Mouse (Mus musculus) liver, postnatal 0 days (tissue): ENCODE results near the gene Med8.

ENCODE experiments used
- CTCF ChIP-seq: sonication (generic); IDR thresholded peaks from 2 replicates; pipeline ENCODE4 v1.5.1; 2016; ENCODE audit warnings: antibody characterized with exemption, low read depth
- EP300 ChIP-seq: IDR thresholded peaks from 2 replicates; pipeline ENCODE4 v1.6.1; 2016; ENCODE audit warnings: antibody characterized with exemption, low read depth, mild to moderate bottlenecking

GRCm38 (mm10) chr4:118390146-118390545 is 19.0 kb upstream of the Med8 start:
- no peak for TF ChIP-seq CTCF
- no peak for TF ChIP-seq EP300
